Mouse (Mus musculus): ENCODE data around the gene Ifrd1. TPM values are rescaled to one million over a fixed set of nuclear protein-coding genes. Genes with fewer than 3 reads are reported as not detected.
"Not testable (repeated sequence)": the region's sequence is repeated elsewhere in the genome, so short reads cannot be mapped to it uniquely, and the experiment has no call there.

The Ifrd1 gene
- polyA plus RNA-seq, 1 experiment from 2014 or later, result 112 TPM

GRCm38 (mm10) chr12:40263712-40264111 is 15.4 kb upstream of the Ifrd1 start:
- H3K4me3 ChIP-seq (ENCODE audit: low read depth, low read length), result no peak overlapping the region
- no peaks in the 10 kb centered on the region for H3K4me1 ChIP-seq (replicated peaks; ENCODE audit: control insufficient read depth, insufficient read depth, low read length)
- no peaks in the 10 kb centered on the region for H3K36me3 ChIP-seq (ENCODE audit: control insufficient read depth, insufficient read depth, low read length)
- no peak overlapping the region for H3K27ac ChIP-seq (ENCODE audit: low read depth, low read length)
- WGBS, result 87% methylated on average over 4 of the region's 4 CpGs
- no peak for ATAC-seq (replicated peaks; ENCODE audit: low FRiP score)
- no peaks in the 10 kb centered on the region for H3K27me3 ChIP-seq (replicated peaks; ENCODE audit: control insufficient read depth, insufficient read depth, low read length)
- H3K9me3 ChIP-seq (ENCODE audit: control insufficient read depth, low read length), result no peaks in the 10 kb centered on the region
- no peak overlapping the region for H3K4me2 ChIP-seq
- H3K9ac ChIP-seq (ENCODE audit: low read depth, low read length), result no peak overlapping the region
- no peak for DNase-seq (ENCODE audit: low spot score)

GRCm38 (mm10) chr12:40263006-40263405 is 14.7 kb upstream of the Ifrd1 start:
- Histone ChIP-seq H3K9ac (ENCODE audit: low read depth, low read length) (no peak overlapping the region), H3K4me1 (replicated peaks; ENCODE audit: control insufficient read depth, insufficient read depth, low read length) (no peaks in the 10 kb centered on the region), H3K9me3 (ENCODE audit: control insufficient read depth, low read length) (no peaks in the 10 kb centered on the region), H3K27me3 (replicated peaks; ENCODE audit: control insufficient read depth, insufficient read depth, low read length) (no peaks in the 10 kb centered on the region), H3K4me3 (ENCODE audit: low read depth, low read length) (no peak overlapping the region), H3K36me3 (ENCODE audit: control insufficient read depth, insufficient read depth, low read length) (no peaks in the 10 kb centered on the region), H3K27ac (ENCODE audit: low read depth, low read length) (no peak overlapping the region), H3K4me2 (no peak overlapping the region)
- no peak for ATAC-seq (replicated peaks; ENCODE audit: low FRiP score)
- 93% methylated on average over 6 of the region's 6 CpGs for WGBS
- DNase-seq (ENCODE audit: low spot score), result no peak

- H3K36me3 ChIP-seq (ENCODE audit: control insufficient read depth, insufficient read depth, low read length), result no peaks in the 10 kb centered on the region
- no peak overlapping the region for H3K27ac ChIP-seq (ENCODE audit: low read depth, low read length)
- H3K4me1 ChIP-seq (replicated peaks; ENCODE audit: control insufficient read depth, insufficient read depth, low read length), result no peaks in the 10 kb centered on the region
- H3K4me3 ChIP-seq (ENCODE audit: low read depth, low read length), result no peak overlapping the region
- no peaks in the 10 kb centered on the region for H3K27me3 ChIP-seq (replicated peaks; ENCODE audit: control insufficient read depth, insufficient read depth, low read length)
- ATAC-seq (replicated peaks; ENCODE audit: low FRiP score) (no peak), DNase-seq (ENCODE audit: low spot score) (no peak)
- no peaks in the 10 kb centered on the region for H3K9me3 ChIP-seq (ENCODE audit: control insufficient read depth, low read length)
- WGBS, result 87% methylated on average over 6 of the region's 6 CpGs
- H3K9ac ChIP-seq (ENCODE audit: low read depth, low read length), result no peak overlapping the region
- H3K4me2 ChIP-seq, result no peak overlapping the region
These were observed 10.2 kb upstream of the Ifrd1 start for GRCm38 (mm10) chr12:40258462-40259000.

- H3K9ac ChIP-seq (ENCODE audit: low read depth, low read length), result no peak overlapping the region
- no peak overlapping the region for H3K27ac ChIP-seq (ENCODE audit: low read depth, low read length)
- DNase-seq (ENCODE audit: low spot score), result peak; percentile 51
- no peak overlapping the region for H3K4me3 ChIP-seq (ENCODE audit: low read depth, low read length)
- ATAC-seq (replicated peaks; ENCODE audit: low FRiP score), result peak; percentile 66; the same call in 1 of the 2 replicates
- 4% methylated on average over 8 of the region's 8 CpGs for WGBS
- no peak overlapping the region for H3K4me2 ChIP-seq
- H3K9me3 ChIP-seq (ENCODE audit: control insufficient read depth, low read length), result no peaks in the 10 kb centered on the region
- H3K36me3 ChIP-seq (ENCODE audit: control insufficient read depth, insufficient read depth, low read length), result no peaks in the 10 kb centered on the region
- H3K4me1 ChIP-seq (replicated peaks; ENCODE audit: control insufficient read depth, insufficient read depth, low read length), result no peaks in the 10 kb centered on the region
- H3K27me3 ChIP-seq (replicated peaks; ENCODE audit: control insufficient read depth, insufficient read depth, low read length), result no peaks in the 10 kb centered on the region
These were observed 8.9 kb upstream of the Ifrd1 start for GRCm38 (mm10) chr12:40257226-40257625.

- H3K27ac ChIP-seq (ENCODE audit: low read depth, low read length), result no peak overlapping the region
- H3K4me2 ChIP-seq, result no peak overlapping the region
- no peaks in the 10 kb centered on the region for H3K4me1 ChIP-seq (replicated peaks; ENCODE audit: control insufficient read depth, insufficient read depth, low read length)
- no peaks in the 10 kb centered on the region for H3K9me3 ChIP-seq (ENCODE audit: control insufficient read depth, low read length)
- no peak overlapping the region for H3K9ac ChIP-seq (ENCODE audit: low read depth, low read length)
- no peak overlapping the region for H3K4me3 ChIP-seq (ENCODE audit: low read depth, low read length)
- ATAC-seq (replicated peaks; ENCODE audit: low FRiP score) (no peak), DNase-seq (ENCODE audit: low spot score) (no peak)
- H3K27me3 ChIP-seq (replicated peaks; ENCODE audit: control insufficient read depth, insufficient read depth, low read length), result no peaks in the 10 kb centered on the region
- 73% methylated on average over 2 of the region's 2 CpGs for WGBS
- H3K36me3 ChIP-seq (ENCODE audit: control insufficient read depth, insufficient read depth, low read length), result no peaks in the 10 kb centered on the region
These were observed 8.2 kb upstream of the Ifrd1 start for GRCm38 (mm10) chr12:40256543-40256942.

- DNase-seq (ENCODE audit: low spot score) (no peak), ATAC-seq (replicated peaks; ENCODE audit: low FRiP score) (no peak)
- Histone ChIP-seq H3K27me3 (replicated peaks; ENCODE audit: control insufficient read depth, insufficient read depth, low read length) (no peaks in the 10 kb centered on the region), H3K9me3 (ENCODE audit: control insufficient read depth, low read length) (no peaks in the 10 kb centered on the region), H3K27ac (ENCODE audit: low read depth, low read length) (no peak overlapping the region), H3K4me3 (ENCODE audit: low read depth, low read length) (no peak overlapping the region), H3K9ac (ENCODE audit: low read depth, low read length) (no peak overlapping the region), H3K4me1 (replicated peaks; ENCODE audit: control insufficient read depth, insufficient read depth, low read length) (no peaks in the 10 kb centered on the region), H3K36me3 (ENCODE audit: control insufficient read depth, insufficient read depth, low read length) (no peaks in the 10 kb centered on the region), H3K4me2 (no peak overlapping the region)
These were observed 7.7 kb upstream of the Ifrd1 start for GRCm38 (mm10) chr12:40256033-40256432.

GRCm38 (mm10) chr12:40255310-40255709 is 7.0 kb upstream of the Ifrd1 start:
- not testable (repeated sequence) for H3K4me2 ChIP-seq; H3K27me3 ChIP-seq (replicated peaks; ENCODE audit: control insufficient read depth, insufficient read depth, low read length); DNase-seq (ENCODE audit: low spot score); ATAC-seq (replicated peaks; ENCODE audit: low FRiP score); H3K27ac ChIP-seq (ENCODE audit: low read depth, low read length); H3K4me1 ChIP-seq (replicated peaks; ENCODE audit: control insufficient read depth, insufficient read depth, low read length); H3K36me3 ChIP-seq (ENCODE audit: control insufficient read depth, insufficient read depth, low read length); H3K9ac ChIP-seq (ENCODE audit: low read depth, low read length); H3K9me3 ChIP-seq (ENCODE audit: control insufficient read depth, low read length); H3K4me3 ChIP-seq (ENCODE audit: low read depth, low read length)
- WGBS, result 77% methylated on average over 4 of the region's 4 CpGs

GRCm38 (mm10) chr12:40254729-40255128 is 6.4 kb upstream of the Ifrd1 start:
- H3K4me3 ChIP-seq (ENCODE audit: low read depth, low read length), result no peak overlapping the region
- no peaks in the 10 kb centered on the region for H3K36me3 ChIP-seq (ENCODE audit: control insufficient read depth, insufficient read depth, low read length)
- no peak overlapping the region for H3K4me2 ChIP-seq
- no peak overlapping the region for H3K9ac ChIP-seq (ENCODE audit: low read depth, low read length)
- WGBS, result 84% methylated on average over 11 of the region's 11 CpGs
- no peaks in the 10 kb centered on the region for H3K4me1 ChIP-seq (replicated peaks; ENCODE audit: control insufficient read depth, insufficient read depth, low read length)
- H3K9me3 ChIP-seq (ENCODE audit: control insufficient read depth, low read length), result no peaks in the 10 kb centered on the region
- no peak for ATAC-seq (replicated peaks; ENCODE audit: low FRiP score)
- no peaks in the 10 kb centered on the region for H3K27me3 ChIP-seq (replicated peaks; ENCODE audit: control insufficient read depth, insufficient read depth, low read length)
- no peak for DNase-seq (ENCODE audit: low spot score)
- no peak overlapping the region for H3K27ac ChIP-seq (ENCODE audit: low read depth, low read length)

GRCm38 (mm10) chr12:40253241-40253640 is 4.9 kb upstream of the Ifrd1 start:
- 46% methylated on average over 5 of the region's 5 CpGs for WGBS

More at GRCm38 (mm10) chr12:40253241-40253640, 4.9 kb upstream of the Ifrd1 start:
- Histone ChIP-seq H3K9ac (ENCODE audit: low read depth, low read length) (no peak overlapping the region), H3K27me3 (replicated peaks; ENCODE audit: control insufficient read depth, insufficient read depth, low read length) (no peaks in the 10 kb centered on the region), H3K4me3 (ENCODE audit: low read depth, low read length) (no peak overlapping the region), H3K4me1 (replicated peaks; ENCODE audit: control insufficient read depth, insufficient read depth, low read length) (peaks cover 4% of the 10 kb centered on the region; the same call in 1 of the 2 replicates), H3K4me2 (no peak overlapping the region), H3K9me3 (ENCODE audit: control insufficient read depth, low read length) (no peaks in the 10 kb centered on the region), H3K36me3 (ENCODE audit: control insufficient read depth, insufficient read depth, low read length) (no peaks in the 10 kb centered on the region), H3K27ac (ENCODE audit: low read depth, low read length) (no peak overlapping the region)
- no peak for ATAC-seq (replicated peaks; ENCODE audit: low FRiP score)
- DNase-seq (ENCODE audit: low spot score), result no peak

All from liver, embryonic 11.5 days (tissue).